Mouse (Mus musculus) heart, postnatal 10 days (tissue): ENCODE measurements around the gene Hemk1. TPM values are rescaled to one million over a fixed set of nuclear protein-coding genes. Genes with fewer than 3 reads are reported as not detected.

Experiments used
- DNase-seq, 2 experiments: peaks; one replicate each; pipeline ENCODE4 v3.0.0; 2021
- intact Hi-C: fragments of 180-260 bp; cut with DNase I; formaldehyde crosslinking; loops from one replicate; pipeline ENCODE4 v1.15.1; 2025
- total RNA-seq, 2 experiments: library from RNA; stranded (reverse); gene quantifications; 2 replicates each; pipeline ENCODE4 v1.2.3; 2021

The Hemk1 gene
- total RNA-seq, 2 experiments from 2014 or later = 16.8 to 17.0 TPM

GRCm38 (mm10) chr9:107278527-107279377 lies 59.4 kb downstream of the Hemk1 start:
- intact Hi-C loops = no loop called here

GRCm38 (mm10) chr9:107278126-107278525 lies 60.0 kb downstream of the Hemk1 start:
- no peak for DNase-seq
- intact Hi-C loops = no loop called here

More at GRCm38 (mm10) chr9:107278527-107279377, 59.4 kb downstream of the Hemk1 start:
- DNase-seq = peak; percentile 61 to 62

GRCm38 (mm10) chr9:107277603-107278002 lies 60.5 kb downstream of the Hemk1 start:
- intact Hi-C loops = no loop called here
- DNase-seq = no peak

Other genes with a start within 250 kb of the Hemk1 start
- 1 to 10 TPM; 1.1 to 1.4 TPM for gene Dock3, start 106.4 kb downstream of the Hemk1 start, total RNA-seq
- 10 to 100 TPM; 22.1 to 23.3 TPM for gene Mapkapk3, start 48.5 kb downstream of the Hemk1 start, total RNA-seq
- gene Cish, start 42.3 kb downstream of the Hemk1 start, total RNA-seq = 100 to 1,000 TPM; 212 to 269 TPM
- 10 to 100 TPM in 1 of 2 experiments, 1 to 10 TPM in 1; 8.9 to 11.4 TPM for gene 6430571L13Rik, start 2.3 kb upstream of the Hemk1 start, total RNA-seq
- gene Cacna2d2, start 61.3 kb upstream of the Hemk1 start, total RNA-seq = 10 to 100 TPM in 1 of 2 experiments, 1 to 10 TPM in 1; 7.3 to 13.2 TPM
- 10 to 100 TPM; 25.0 to 26.5 TPM for gene Tmem115, start 195.6 kb upstream of the Hemk1 start, total RNA-seq
- gene Cyb561d2, start 203.8 kb upstream of the Hemk1 start, total RNA-seq = 1 to 10 TPM; 5.5 to 6.2 TPM
- 10 to 100 TPM; 12.9 to 16.7 TPM for gene Nprl2, start 203.9 kb upstream of the Hemk1 start, total RNA-seq
- not detected for gene Zmynd10, start 208.9 kb upstream of the Hemk1 start, total RNA-seq
- gene Rassf1, start 213.2 kb upstream of the Hemk1 start, total RNA-seq = 10 to 100 TPM; 28.8 to 32.0 TPM
- gene Tusc2, start 224.9 kb upstream of the Hemk1 start, total RNA-seq = 10 to 100 TPM; 25.7 to 26.8 TPM
- 10 to 100 TPM; 47.0 to 56.0 TPM for gene Hyal2, start 229.6 kb upstream of the Hemk1 start, total RNA-seq
- gene Hyal1, start 238.6 kb upstream of the Hemk1 start, total RNA-seq = 1 to 10 TPM; 3.9 to 5.7 TPM
- gene Naa80, start 240.5 kb upstream of the Hemk1 start, total RNA-seq = 10 to 100 TPM; 13.0 to 16.2 TPM
- under 1 TPM; 0.41 to 0.79 TPM for gene Hyal3, start 242.5 kb upstream of the Hemk1 start, total RNA-seq
- gene Ifrd2, start 249.3 kb upstream of the Hemk1 start, total RNA-seq = 10 to 100 TPM; 36.9 to 40.7 TPM